Mouse (Mus musculus) liver, adult 2 months (tissue): Measurements from ENCODE around the gene Plaur.

Experiments used
- CTCF ChIP-seq: fragments of 200-500 bp; IDR thresholded peaks from 2 replicates; pipeline ENCODE4 v1.5.1; 2011; ENCODE audit warnings: low read depth, low read length, control low read depth
- POLR2A ChIP-seq: fragments of 200-500 bp; IDR thresholded peaks from 2 replicates; pipeline ENCODE4 v1.6.1; 2011; ENCODE audit warnings: low read length, control low read depth; ENCODE audit not compliant: insufficient read depth; ENCODE audit errors: extremely low read depth

DNA sequence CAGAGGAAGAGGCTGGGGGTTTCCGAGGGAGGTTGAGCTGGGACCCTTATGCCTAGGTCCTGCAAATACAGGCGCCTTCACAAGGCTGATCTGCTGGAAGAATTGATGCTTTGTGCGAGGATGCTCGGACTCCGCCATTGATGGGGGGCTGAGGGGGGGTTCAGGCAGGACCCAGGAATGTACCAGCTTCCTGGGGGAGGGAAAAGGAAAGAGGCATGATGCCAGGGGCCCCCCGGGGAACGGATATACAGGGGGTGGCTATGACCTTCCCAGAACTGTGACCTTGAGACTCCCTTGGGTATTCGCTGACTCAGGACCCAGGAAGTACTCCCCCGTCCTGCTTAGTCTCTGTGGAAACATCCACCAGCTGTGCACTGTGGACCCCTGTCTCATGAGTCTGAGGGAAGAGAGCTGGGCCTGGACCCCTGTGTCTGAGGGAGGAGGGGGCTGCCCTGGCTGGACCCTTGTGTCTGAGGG lies 24.4 kb downstream of the Plaur start:
- TF ChIP-seq CTCF = no peak
- no peak for TF ChIP-seq POLR2A
